Mouse (Mus musculus) neural tube, embryonic 15.5 days (tissue): ENCODE measurements at regions not wholly inside any gene's neighbourhood (a gene's known extent, or its start where the extent isn't known, plus 50 kb on each side); places are given as distances from the start of the nearest gene placed in this dataset.
A peak's percentile ranks its signal among the peaks of the same experiment; 100 is the strongest.
"Not testable (repeated sequence)": the region's sequence is repeated elsewhere in the genome, so short reads cannot be mapped to it uniquely, and the experiment has no call there.

ENCODE experiments used
- ATAC-seq: fragments of 200-750 bp; cut with Nextera tagmentation; 2 replicates; pipeline ENCODE4 v1.8.0; 2017; ENCODE audit warnings: mild to moderate bottlenecking, moderate TSS enrichment, moderate library complexity; ENCODE audit not compliant: low FRiP score
- H3K27ac ChIP-seq: fragments of 300-500 bp; sonication (generic); replicated peaks from 2 replicates; pipeline ENCODE4 v1.5.1; 2015; ENCODE audit warnings: mild to moderate bottlenecking, inconsistent platforms
- H3K27me3 ChIP-seq: fragments of 300-500 bp; sonication (generic); replicated peaks from 2 replicates; pipeline ENCODE4 v1.6.1; 2015; ENCODE audit warnings: inconsistent platforms
- H3K36me3 ChIP-seq: fragments of 300-500 bp; sonication (generic); 2 replicates; pipeline ENCODE4 v1.6.1; 2015; ENCODE audit warnings: inconsistent platforms
- H3K4me1 ChIP-seq: fragments of 300-500 bp; sonication (generic); 2 replicates; pipeline ENCODE4 v1.6.1; 2015; ENCODE audit warnings: inconsistent platforms
- H3K4me2 ChIP-seq: fragments of 300-500 bp; sonication (generic); 2 replicates; pipeline ENCODE4 v1.6.1; 2015; ENCODE audit warnings: inconsistent platforms, mild to moderate bottlenecking, moderate library complexity
- H3K4me3 ChIP-seq: fragments of 300-500 bp; sonication (generic); replicated peaks from 2 replicates; pipeline ENCODE4 v1.5.1; 2015; ENCODE audit warnings: mild to moderate bottlenecking, inconsistent platforms
- H3K9ac ChIP-seq: fragments of 300-500 bp; sonication (generic); replicated peaks from 2 replicates; pipeline ENCODE4 v1.6.1; 2015; ENCODE audit warnings: mild to moderate bottlenecking, inconsistent platforms
- H3K9me3 ChIP-seq: fragments of 300-500 bp; sonication (generic); replicated peaks from 2 replicates; pipeline ENCODE4 v1.6.1; 2016; ENCODE audit warnings: inconsistent platforms
- WGBS: fragments of 180-500 bp; shearing (Covaris S2); methylation state at CpG from one replicate; pipeline ENCODE4 v1.1.7; 2015; ENCODE audit warnings: mixed read lengths; 5-methylcytosine and 5-hydroxymethylcytosine counted together

DNA sequence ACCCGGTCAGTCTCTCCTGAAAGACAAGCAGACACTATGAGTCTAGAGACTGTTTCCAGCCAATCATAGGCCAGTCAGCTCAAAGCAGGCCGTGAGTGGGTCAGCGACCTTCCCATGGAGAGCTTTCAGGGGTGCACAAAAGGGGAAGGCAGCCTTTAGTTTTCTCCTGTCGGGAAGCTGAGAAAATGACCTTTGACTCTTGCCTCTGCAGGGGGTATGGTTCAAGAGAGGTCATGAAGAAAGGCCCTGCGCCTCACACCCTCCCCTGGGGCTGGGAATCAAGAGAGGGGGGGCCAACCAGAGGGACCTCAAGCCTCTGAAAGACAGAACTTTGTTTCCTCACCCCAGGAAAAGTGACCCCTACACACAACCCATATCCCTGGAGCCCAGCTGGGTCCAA is 164.4 kb upstream of the Rapgef5 start:
- Histone ChIP-seq H3K27me3 (0 out of 2 replicates have a peak, but pooled peaks cover 4% of the 10 kb centered on the region), H3K27ac (no peak overlapping the region), H3K9ac (no peak overlapping the region), H3K36me3 (no peaks in the 10 kb centered on the region), H3K9me3 (no peaks in the 10 kb centered on the region), H3K4me1 (peaks cover under 1% of the 10 kb centered on the region; the same call in 1 of the 2 replicates), H3K4me2 (no peak overlapping the region), H3K4me3 (no peak overlapping the region)
- ATAC-seq: no peak
- 10% methylated on average over 5 of the region's 5 CpGs for WGBS

DNA sequence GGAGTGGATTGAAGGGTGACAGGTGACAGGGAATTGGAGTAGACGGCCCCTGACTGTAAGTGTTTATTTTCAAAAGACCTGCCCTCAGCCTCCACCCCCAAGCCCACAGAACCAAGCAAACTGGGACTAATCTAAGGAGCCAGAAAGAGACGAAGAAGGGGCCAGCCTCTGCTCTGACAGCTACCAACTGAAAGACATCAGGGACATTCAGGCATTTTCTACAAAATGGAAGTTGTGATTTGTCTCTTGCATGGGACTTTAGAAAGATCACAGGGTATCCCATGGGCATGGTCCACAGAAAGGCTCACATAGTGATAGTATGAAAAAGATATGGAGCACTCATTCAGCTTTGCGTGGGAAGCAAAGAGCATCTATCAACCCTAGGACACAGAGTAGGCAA is 163.8 kb upstream of the Rapgef5 start:
- Histone ChIP-seq H3K4me2 (no peak overlapping the region), H3K9me3 (no peaks in the 10 kb centered on the region), H3K4me3 (no peak overlapping the region), H3K36me3 (no peaks in the 10 kb centered on the region), H3K9ac (no peak overlapping the region), H3K27me3 (0 out of 2 replicates have a peak, but pooled peaks cover 4% of the 10 kb centered on the region), H3K27ac (no peak overlapping the region), H3K4me1 (no peaks in the 10 kb centered on the region)
- 40% methylated on average over 3 of the region's 3 CpGs for WGBS
- no peak for ATAC-seq

DNA sequence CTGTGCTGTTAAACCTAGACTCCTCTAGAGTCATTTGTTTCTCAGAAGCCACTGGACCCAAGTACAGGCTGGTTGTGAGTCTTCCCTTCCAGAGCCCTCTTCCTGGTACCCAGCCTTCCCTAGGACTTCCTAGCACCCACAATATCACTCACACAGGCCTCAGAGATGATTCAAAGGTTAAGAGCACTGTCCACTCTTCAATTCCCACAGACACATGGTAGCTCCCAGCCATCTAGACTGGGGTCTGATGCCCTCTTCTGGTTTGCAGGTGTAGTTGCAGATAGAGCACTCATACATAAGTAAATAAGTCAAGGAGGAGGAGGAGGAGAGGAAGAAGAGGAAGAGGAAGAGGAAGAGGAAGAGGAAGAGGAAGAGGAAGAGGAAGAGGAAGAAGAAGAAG is 163.3 kb upstream of the Rapgef5 start:
- H3K4me1 ChIP-seq: no peaks in the 10 kb centered on the region
- no peaks in the 10 kb centered on the region for H3K9me3 ChIP-seq
- no peak overlapping the region for H3K9ac ChIP-seq
- no peak overlapping the region for H3K27ac ChIP-seq
- no peak overlapping the region for H3K4me3 ChIP-seq
- ATAC-seq: no peak
- 0 out of 2 replicates have a peak, but pooled peaks cover 4% of the 10 kb centered on the region for H3K27me3 ChIP-seq
- H3K36me3 ChIP-seq: no peaks in the 10 kb centered on the region
- H3K4me2 ChIP-seq: no peak overlapping the region

DNA sequence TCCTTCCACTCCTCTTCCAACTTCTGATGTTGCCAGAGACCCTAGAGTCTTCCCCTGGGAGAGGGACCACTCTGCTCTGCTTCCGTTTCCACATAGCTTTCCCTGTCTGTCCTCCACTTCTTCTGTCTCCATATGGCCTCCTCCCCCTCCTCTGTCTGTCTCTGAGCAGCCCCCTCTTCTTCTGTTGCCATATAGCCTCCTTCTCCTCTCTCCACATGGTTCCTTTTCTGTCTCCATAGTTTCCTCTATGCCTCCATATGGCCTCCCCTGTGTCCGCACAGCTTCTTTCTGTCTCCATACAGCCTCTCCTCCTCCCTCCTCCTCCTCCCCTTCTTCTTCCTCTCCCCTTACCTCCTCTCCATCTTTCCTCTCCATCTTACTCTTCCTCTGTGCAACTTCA is 158.5 kb upstream of the Rapgef5 start:
- Histone ChIP-seq H3K9ac (no peak overlapping the region), H3K27me3 (no peaks in the 10 kb centered on the region), H3K4me1 (no peaks in the 10 kb centered on the region), H3K4me3 (no peak overlapping the region), H3K9me3 (no peaks in the 10 kb centered on the region), H3K27ac (no peak overlapping the region), H3K36me3 (no peaks in the 10 kb centered on the region), H3K4me2 (no peak overlapping the region)
- no peak for ATAC-seq
- 73% methylated on average over 2 of the region's 2 CpGs for WGBS

DNA sequence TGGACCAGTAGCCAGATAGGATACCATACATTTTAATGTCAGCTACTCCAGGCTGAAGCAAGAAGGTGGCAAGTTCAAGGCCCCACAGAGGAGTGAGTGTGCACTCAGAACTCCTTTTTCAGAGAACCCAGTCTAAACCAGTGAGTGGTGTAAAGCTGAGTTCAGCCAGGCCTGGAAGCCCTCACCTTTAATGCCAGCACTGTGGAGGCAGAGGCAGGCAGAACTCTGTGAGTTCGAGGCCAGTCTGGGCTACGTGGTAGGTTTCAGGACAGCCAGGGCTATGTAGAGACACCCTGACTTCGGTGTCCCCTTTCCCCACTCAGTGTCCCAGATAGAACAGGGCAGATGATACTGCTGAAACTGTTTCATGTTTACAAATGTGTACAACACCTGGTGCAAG is 157.4 kb upstream of the Rapgef5 start:
- Histone ChIP-seq H3K36me3 (no peaks in the 10 kb centered on the region), H3K4me3 (no peak overlapping the region), H3K4me1 (no peaks in the 10 kb centered on the region), H3K27ac (no peak overlapping the region), H3K9ac (no peak overlapping the region), H3K4me2 (no peak overlapping the region), H3K9me3 (no peaks in the 10 kb centered on the region), H3K27me3 (no peaks in the 10 kb centered on the region)
- ATAC-seq: no peak
- 94% methylated on average over 3 of the region's 3 CpGs for WGBS

DNA sequence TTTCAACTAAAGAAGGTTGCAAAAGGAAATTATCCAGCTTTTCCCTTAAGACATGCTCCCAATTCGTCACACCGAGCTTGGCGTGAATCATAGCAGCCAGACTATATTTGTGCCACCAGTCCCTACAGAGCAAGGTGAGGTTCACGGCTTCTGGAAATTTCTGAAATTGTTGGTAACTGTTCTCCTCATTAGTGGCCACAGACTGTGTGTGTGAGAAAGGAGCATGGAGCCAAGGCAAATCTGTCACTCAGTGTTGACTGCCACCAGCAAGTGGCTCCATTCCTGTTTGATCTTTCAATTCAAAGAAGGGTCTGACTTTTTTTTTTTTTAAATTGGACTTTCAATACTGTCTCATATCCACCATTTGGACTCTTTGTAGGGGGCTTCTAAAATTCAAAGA is 156.1 kb upstream of the Rapgef5 start:
- Histone ChIP-seq H3K36me3 (no peaks in the 10 kb centered on the region), H3K4me1 (no peaks in the 10 kb centered on the region), H3K4me3 (no peak overlapping the region), H3K27me3 (no peaks in the 10 kb centered on the region), H3K27ac (no peak overlapping the region), H3K9ac (no peak overlapping the region), H3K9me3 (no peaks in the 10 kb centered on the region), H3K4me2 (no peak overlapping the region)
- no peak for ATAC-seq
- WGBS: 91% methylated on average over 4 of the region's 4 CpGs

DNA sequence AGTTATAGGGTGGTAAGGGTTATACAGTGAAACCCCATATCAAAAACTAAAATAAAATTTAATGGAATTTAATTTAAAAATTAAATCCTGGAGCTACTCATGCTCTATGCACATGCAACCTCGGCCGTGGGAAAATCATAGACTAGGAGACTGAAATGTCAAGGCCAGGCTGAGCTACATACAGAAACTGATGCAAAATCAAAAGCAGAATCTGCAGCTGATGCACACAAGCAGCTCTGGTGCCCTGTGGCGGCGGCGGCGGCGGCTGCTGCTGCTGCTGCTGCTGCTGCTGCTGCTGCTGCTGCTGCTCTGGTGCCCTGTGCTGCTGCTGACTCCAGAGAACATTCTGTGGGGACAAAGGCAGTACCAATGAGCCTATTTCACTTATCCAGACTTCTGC is 154.5 kb upstream of the Rapgef5 start:
- Histone ChIP-seq H3K9ac (no peak overlapping the region), H3K36me3 (no peaks in the 10 kb centered on the region), H3K27ac (no peak overlapping the region), H3K4me2 (no peak overlapping the region), H3K27me3 (no peaks in the 10 kb centered on the region), H3K4me3 (no peak overlapping the region), H3K9me3 (no peaks in the 10 kb centered on the region), H3K4me1 (no peaks in the 10 kb centered on the region)
- WGBS: 87% methylated on average over 7 of the region's 7 CpGs
- no peak for ATAC-seq

DNA sequence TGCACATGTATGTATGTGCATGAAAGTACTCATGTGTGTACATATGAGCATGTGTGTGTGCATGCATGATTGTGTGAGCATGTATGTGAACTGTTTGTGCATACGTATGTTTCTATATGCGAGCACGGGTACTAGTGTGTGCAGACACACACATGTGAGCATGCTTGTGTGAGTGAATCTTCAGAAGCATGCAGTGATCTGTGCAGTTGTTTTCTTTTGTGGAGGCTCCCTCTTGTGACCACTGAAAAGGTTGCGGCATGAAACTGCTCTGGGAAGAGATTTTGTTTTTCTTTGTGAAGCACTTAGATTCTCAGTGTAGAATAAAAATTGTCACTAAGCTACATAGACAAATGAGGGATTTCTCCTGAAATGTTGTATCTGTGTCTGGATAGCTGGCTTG is 152.8 kb upstream of the Rapgef5 start:
- H3K4me2 ChIP-seq, H3K9ac ChIP-seq, H3K27ac ChIP-seq, H3K9me3 ChIP-seq, H3K36me3 ChIP-seq, H3K4me3 ChIP-seq, H3K27me3 ChIP-seq, H3K4me1 ChIP-seq: not testable (repeated sequence)
- 50% methylated on average over 4 of the region's 4 CpGs for WGBS
- ATAC-seq: peak; percentile 83

DNA sequence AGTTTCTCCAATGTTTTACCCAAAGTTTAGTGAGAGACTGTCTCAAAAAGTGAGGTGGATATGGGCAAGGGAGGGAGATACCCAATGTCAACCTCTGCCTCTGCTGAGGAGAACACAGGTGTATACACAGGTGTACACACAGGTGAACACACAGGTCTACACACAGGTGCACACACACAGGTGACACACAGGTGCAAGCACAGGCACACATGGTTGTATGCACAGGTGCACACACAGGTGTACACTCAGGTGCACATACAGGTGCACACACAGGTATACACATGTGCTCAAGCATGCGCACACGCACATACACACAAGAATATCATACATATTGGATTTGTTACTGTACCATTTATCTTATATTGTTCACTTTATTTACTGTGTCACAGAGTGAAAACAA is 151.1 kb upstream of the Rapgef5 start:
- H3K9ac ChIP-seq: no peak overlapping the region
- H3K4me1 ChIP-seq: no peaks in the 10 kb centered on the region
- H3K27me3 ChIP-seq: no peaks in the 10 kb centered on the region
- ATAC-seq: no peak
- WGBS: 97% methylated on average over 2 of the region's 2 CpGs
- no peak overlapping the region for H3K4me3 ChIP-seq
- H3K27ac ChIP-seq: no peak overlapping the region
- no peaks in the 10 kb centered on the region for H3K9me3 ChIP-seq
- H3K4me2 ChIP-seq: no peak overlapping the region
- H3K36me3 ChIP-seq: no peaks in the 10 kb centered on the region

DNA sequence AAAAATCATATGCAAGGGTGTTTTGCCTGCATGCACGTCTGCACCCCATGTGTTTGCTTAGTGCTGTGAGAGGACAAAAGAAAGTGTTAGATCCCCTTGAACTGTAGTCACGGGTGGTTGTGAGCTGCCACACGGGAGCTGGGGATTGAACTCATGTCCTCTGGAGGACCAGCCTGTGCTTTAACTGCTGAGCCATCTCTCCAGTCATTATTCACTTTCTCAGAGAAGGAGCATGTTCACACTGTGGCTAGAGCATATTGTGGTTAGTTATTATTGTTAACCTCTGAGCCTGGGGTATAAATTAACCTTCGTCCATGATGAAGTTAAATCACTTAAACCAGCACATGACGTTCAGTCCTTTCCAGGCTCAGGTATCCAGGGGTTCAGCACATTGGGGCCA is 150.4 kb upstream of the Rapgef5 start:
- Histone ChIP-seq H3K9me3 (no peaks in the 10 kb centered on the region), H3K4me1 (no peaks in the 10 kb centered on the region), H3K4me3 (no peak overlapping the region), H3K27ac (no peak overlapping the region), H3K9ac (no peak overlapping the region), H3K36me3 (no peaks in the 10 kb centered on the region), H3K4me2 (no peak overlapping the region), H3K27me3 (no peaks in the 10 kb centered on the region)
- ATAC-seq: no peak
- WGBS: 59% methylated on average over 5 of the region's 5 CpGs

DNA sequence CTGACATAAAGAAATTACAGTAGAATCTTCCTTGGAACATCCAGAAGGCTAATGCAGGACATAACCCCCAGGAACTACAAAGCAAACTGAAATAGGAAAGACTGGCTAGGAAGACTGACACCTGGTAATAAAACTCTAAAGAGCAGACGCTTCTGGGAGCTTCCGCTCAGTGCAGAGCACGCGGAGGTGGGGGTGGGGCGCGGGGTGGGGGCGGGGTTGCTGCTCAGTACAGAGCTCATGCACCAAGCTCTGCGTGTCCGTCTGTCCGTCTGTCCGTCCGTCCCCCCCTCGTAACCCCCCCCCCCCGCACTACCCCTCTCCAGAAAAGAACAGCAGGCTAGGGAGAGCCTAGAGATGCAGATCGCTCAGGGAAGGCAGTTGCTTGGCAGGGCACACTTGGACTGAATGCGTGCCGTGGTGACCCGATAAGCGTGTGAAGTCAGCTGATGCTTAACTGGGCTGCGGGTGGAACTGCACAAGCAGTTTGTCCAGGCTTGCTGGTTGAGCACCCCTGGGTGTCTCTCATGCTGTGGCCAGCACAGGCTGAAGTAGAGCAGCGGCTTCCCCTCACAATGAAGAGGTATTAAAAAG is 137.9 kb upstream of the Rapgef5 start:
- H3K4me1 ChIP-seq: no peaks in the 10 kb centered on the region
- no peaks in the 10 kb centered on the region for H3K9me3 ChIP-seq
- no peaks in the 10 kb centered on the region for H3K36me3 ChIP-seq
- 67% methylated on average over 21 of the region's 21 CpGs for WGBS
- peak overlapping the region; percentile 25; the same call in 1 of the 2 replicates for H3K4me2 ChIP-seq
- H3K27ac ChIP-seq: no peak overlapping the region
- peak; percentile 55; the same call in 1 of the 2 replicates for ATAC-seq
- no peak overlapping the region for H3K4me3 ChIP-seq
- H3K9ac ChIP-seq: no peak overlapping the region
- no peaks in the 10 kb centered on the region for H3K27me3 ChIP-seq

DNA sequence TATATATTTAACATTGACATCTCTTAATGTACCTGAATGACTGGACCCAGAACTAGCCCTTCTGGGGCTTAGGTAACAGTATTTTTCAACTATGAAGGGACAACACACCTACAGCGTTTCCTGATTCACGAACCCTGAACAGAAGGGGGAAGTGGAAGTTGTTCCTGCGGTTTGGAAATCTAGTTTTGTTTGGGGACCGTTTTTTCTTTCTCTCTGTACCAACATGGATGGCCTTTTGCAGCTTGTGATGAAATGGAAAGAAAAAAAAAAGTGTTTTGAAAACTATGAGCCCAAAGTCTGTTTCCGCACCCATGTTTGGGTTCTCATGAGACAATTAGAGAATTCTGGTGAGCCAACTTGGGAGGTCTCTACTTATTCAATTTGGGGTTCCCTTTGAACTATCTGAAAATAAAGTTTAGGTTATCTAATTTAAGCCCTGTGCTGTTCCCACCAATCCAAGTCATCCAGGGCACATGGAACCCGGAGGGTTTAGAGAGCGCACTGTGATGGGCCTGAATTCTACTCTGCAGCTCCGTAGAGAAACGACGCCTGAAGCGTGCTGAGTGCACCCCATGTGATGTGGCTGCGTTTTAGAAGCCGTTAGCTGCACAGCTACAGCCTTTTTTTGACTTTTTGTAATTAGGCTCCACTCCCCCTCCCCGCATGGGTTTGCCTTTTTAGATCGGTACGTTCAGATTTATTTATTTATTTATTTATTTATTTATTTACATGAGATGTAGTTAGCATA is 137.0 kb upstream of the Rapgef5 start:
- no peaks in the 10 kb centered on the region for H3K4me1 ChIP-seq
- H3K4me2 ChIP-seq: no peak overlapping the region
- H3K9me3 ChIP-seq: no peaks in the 10 kb centered on the region
- WGBS: 84% methylated on average over 16 of the region's 16 CpGs
- H3K36me3 ChIP-seq: no peaks in the 10 kb centered on the region
- H3K9ac ChIP-seq: no peak overlapping the region
- H3K4me3 ChIP-seq: no peak overlapping the region
- no peak for ATAC-seq
- H3K27ac ChIP-seq: no peak overlapping the region
- H3K27me3 ChIP-seq: no peaks in the 10 kb centered on the region
